In genomic region chr6:98132931-98133330, GRCm38 (mm10) we compare ENCODE assay signal across 8 mouse cellular contexts.
A peak's percentile ranks its signal among the peaks of the same experiment; 100 is the strongest.
DNase-seq lines count a peak whose midpoint lies in the region; ATAC-seq lines count a peak whose summit lies in the region.

No protein-coding gene starts in this region.

- 37% methylated on average over 2 of the region's 2 CpGs for WGBS in midbrain, embryonic 12.5 days
- WGBS in midbrain, embryonic 13.5 days, result 33% methylated on average over 2 of the region's 2 CpGs
- WGBS in heart, embryonic 12.5 days, result 30% methylated on average over 2 of the region's 2 CpGs

- H3K9me3 ChIP-seq in midbrain, embryonic 12.5 days, result no peaks in the 10 kb centered on the region
- no peaks in the 10 kb centered on the region for H3K9me3 ChIP-seq in midbrain, embryonic 13.5 days
- no peaks in the 10 kb centered on the region for H3K9me3 ChIP-seq in heart, embryonic 12.5 days (replicated peaks)

- no peak overlapping the region for H3K9ac ChIP-seq in midbrain, embryonic 12.5 days (replicated peaks)
- no peak overlapping the region for H3K9ac ChIP-seq in midbrain, embryonic 13.5 days (replicated peaks)
- no peak overlapping the region for H3K9ac ChIP-seq in heart, embryonic 12.5 days

- no peaks in the 10 kb centered on the region for H3K4me1 ChIP-seq in midbrain, embryonic 12.5 days
- H3K4me1 ChIP-seq in midbrain, embryonic 13.5 days (replicated peaks), result no peaks in the 10 kb centered on the region
- no peaks in the 10 kb centered on the region for H3K4me1 ChIP-seq in heart, embryonic 12.5 days (replicated peaks)

- 0 out of 2 replicates have a peak, but pooled peaks have one; percentile 23 for ATAC-seq in midbrain, embryonic 12.5 days (ENCODE audit: low FRiP score, low read depth)
- no peak for ATAC-seq in midbrain, embryonic 13.5 days
- peak; percentile 44; the same call in 1 of the 2 replicates for ATAC-seq in megakaryocyte progenitor cell, adult 5-6 weeks (replicated peaks; ENCODE audit: poor library complexity)
- no peak for ATAC-seq in heart, embryonic 12.5 days (ENCODE audit: insufficient number of reproducible peaks, low FRiP score)

- no peaks in the 10 kb centered on the region for H3K36me3 ChIP-seq in midbrain, embryonic 12.5 days
- no peaks in the 10 kb centered on the region for H3K36me3 ChIP-seq in midbrain, embryonic 13.5 days
- no peaks in the 10 kb centered on the region for H3K36me3 ChIP-seq in heart, embryonic 12.5 days

- no peak overlapping the region for H3K27ac ChIP-seq in midbrain, embryonic 12.5 days (replicated peaks)
- H3K27ac ChIP-seq in midbrain, embryonic 13.5 days, result no peak overlapping the region
- H3K27ac ChIP-seq in heart, embryonic 12.5 days (ENCODE audit: poor library complexity, severe bottlenecking), result no peak overlapping the region

- no peak overlapping the region for H3K4me3 ChIP-seq in midbrain, embryonic 12.5 days
- no peak overlapping the region for H3K4me3 ChIP-seq in midbrain, embryonic 13.5 days (replicated peaks)
- no peak overlapping the region for H3K4me3 ChIP-seq in heart, embryonic 12.5 days

- DNase-seq in embryo, embryonic 10 days (ENCODE audit: low spot score), result peak; percentile 39
- DNase-seq in embryo, embryonic 9.5 days (ENCODE audit: extremely low spot score), result no peak
- peak; percentile 16 to 44 for DNase-seq in frontal cortex, postnatal 14 days (ENCODE audit: low spot score in 2 of 2)
- no peak for DNase-seq in gastrocnemius, adult 8-10 months (ENCODE audit: low spot score in 2 of 2)

- no peak overlapping the region for H3K4me2 ChIP-seq in midbrain, embryonic 12.5 days (replicated peaks)
- H3K4me2 ChIP-seq in midbrain, embryonic 13.5 days (replicated peaks), result no peak overlapping the region
- H3K4me2 ChIP-seq in heart, embryonic 12.5 days, result no peak overlapping the region

- no peaks in the 10 kb centered on the region; the same call in 1 of the 2 replicates for H3K27me3 ChIP-seq in midbrain, embryonic 12.5 days
- 0 out of 2 replicates have a peak, but pooled peaks cover 2% of the 10 kb centered on the region for H3K27me3 ChIP-seq in midbrain, embryonic 13.5 days
- H3K27me3 ChIP-seq in heart, embryonic 12.5 days (replicated peaks), result no peaks in the 10 kb centered on the region

Comparison
In these comparisons a context has a peak if more than half of its experiments do, and no peak if none do; other contexts are left out.
1. DNase-seq: peak in embryo, embryonic 10 days (single experiment) and frontal cortex, postnatal 14 days (2 of 2); none in embryo, embryonic 9.5 days (single experiment) and gastrocnemius, adult 8-10 months (0 of 2).
2. ATAC-seq: peak in midbrain, embryonic 12.5 days (single experiment) and megakaryocyte progenitor cell, adult 5-6 weeks (single experiment); none in midbrain, embryonic 13.5 days (single experiment) and heart, embryonic 12.5 days (single experiment).